Mouse (Mus musculus) lung, embryonic 14.5 days (tissue): ENCODE data around the gene Gtf2h3. TPM values are rescaled to one million over a fixed set of nuclear protein-coding genes. Genes with fewer than 3 reads are reported as not detected.
"Not testable (repeated sequence)": the region's sequence is repeated elsewhere in the genome, so short reads cannot be mapped to it uniquely, and the experiment has no call there.

Experiments
- ATAC-seq: fragments of 200-750 bp; cut with Nextera tagmentation; 2 replicates; pipeline ENCODE4 v1.8.0; 2017; ENCODE audit warnings: mild to moderate bottlenecking, moderate TSS enrichment, moderate library complexity; ENCODE audit not compliant: insufficient read depth
- DNase-seq: peaks from one replicate; pipeline ENCODE4 v3.0.0-alpha.2; 2015
- H3K27ac ChIP-seq: fragments of 300-500 bp; sonication (generic); 2 replicates; pipeline ENCODE4 v1.5.1; 2014; ENCODE audit warnings: low read depth, mild to moderate bottlenecking, moderate library complexity
- H3K27me3 ChIP-seq: fragments of 300-500 bp; sonication (generic); 2 replicates; pipeline ENCODE4 v1.6.1; 2014; ENCODE audit warnings: low read length, control low read depth; ENCODE audit not compliant: insufficient read depth
- H3K36me3 ChIP-seq: fragments of 300-500 bp; sonication (generic); 2 replicates; pipeline ENCODE4 v1.6.1; 2014; ENCODE audit warnings: control low read depth; ENCODE audit not compliant: insufficient read depth
- H3K4me1 ChIP-seq: fragments of 300-500 bp; sonication (generic); 2 replicates; pipeline ENCODE4 v1.6.1; 2014; ENCODE audit warnings: antibody characterized with exemption, control low read depth; ENCODE audit not compliant: insufficient read depth
- H3K4me2 ChIP-seq: fragments of 300-500 bp; sonication (generic); 2 replicates; pipeline ENCODE4 v1.6.1; 2014; ENCODE audit warnings: mild to moderate bottlenecking
- H3K4me3 ChIP-seq: fragments of 300-500 bp; sonication (generic); 2 replicates; pipeline ENCODE4 v1.5.1; 2014; ENCODE audit warnings: low read depth, low read length
- H3K9ac ChIP-seq: fragments of 300-500 bp; sonication (generic); 2 replicates; pipeline ENCODE4 v1.6.1; 2014
- H3K9me3 ChIP-seq: fragments of 300-500 bp; sonication (generic); 2 replicates; pipeline ENCODE4 v1.6.1; 2016; ENCODE audit warnings: low read depth, low read length, control low read depth
- CTCF ChIP-seq: IDR thresholded peaks from 2 replicates; pipeline ENCODE4 v1.5.1; 2016; ENCODE audit warnings: antibody characterized with exemption, low read depth
- WGBS: fragments of 180-500 bp; shearing (Covaris S2); extraction: QIAGEN DNeasy Blood & Tissue Kit; methylation state at CpG from one replicate; pipeline ENCODE4 v1.1.7; 2014; 5-methylcytosine and 5-hydroxymethylcytosine counted together
- polyA plus RNA-seq: library from polyadenylated mRNA; unstranded; fragments of >200 nt; fragmentation: Nextera tagmentation; extraction: Ambion mirVana; gene quantifications from 2 replicates; pipeline ENCODE4 v1.2.1, GENCODE M21; 2014

Gene Gtf2h3
- polyA plus RNA-seq, 1 experiment from 2014 or later: 71.0 TPM

DNA sequence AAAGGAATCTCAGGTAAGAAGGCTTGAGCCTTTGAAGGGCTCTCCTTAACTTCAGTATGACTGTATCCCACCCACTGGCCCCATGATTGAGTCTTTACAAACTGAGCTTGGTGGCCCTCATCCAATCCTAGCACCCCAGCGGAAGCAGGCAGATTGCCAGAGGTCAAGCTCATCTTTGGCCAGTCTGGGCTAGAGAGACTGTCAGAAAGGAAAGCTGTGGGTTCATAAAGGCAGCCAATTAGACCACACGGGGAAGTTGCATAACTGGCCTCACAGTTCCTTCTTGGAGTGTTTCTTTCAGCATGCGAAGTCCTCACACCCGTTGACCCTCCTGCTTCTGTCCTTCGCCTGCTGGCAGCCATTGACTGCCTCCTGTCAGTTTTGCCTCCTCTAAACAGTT, 3.6 kb downstream of the Gtf2h3 start:
- Histone ChIP-seq H3K27ac (no peak overlapping the region), H3K9me3 (no peaks in the 10 kb centered on the region), H3K36me3 (peaks cover 38% of the 10 kb centered on the region), H3K9ac (no peak overlapping the region), H3K4me3 (no peak overlapping the region), H3K4me2 (no peak overlapping the region), H3K4me1 (peaks cover 11% of the 10 kb centered on the region), H3K27me3 (no peaks in the 10 kb centered on the region)
- 68% methylated on average over 5 of the region's 5 CpGs for WGBS
- ATAC-seq: peak; percentile 33; the same call in 1 of the 2 replicates
- peak; percentile 85 for DNase-seq
- TF ChIP-seq CTCF: no peak

DNA sequence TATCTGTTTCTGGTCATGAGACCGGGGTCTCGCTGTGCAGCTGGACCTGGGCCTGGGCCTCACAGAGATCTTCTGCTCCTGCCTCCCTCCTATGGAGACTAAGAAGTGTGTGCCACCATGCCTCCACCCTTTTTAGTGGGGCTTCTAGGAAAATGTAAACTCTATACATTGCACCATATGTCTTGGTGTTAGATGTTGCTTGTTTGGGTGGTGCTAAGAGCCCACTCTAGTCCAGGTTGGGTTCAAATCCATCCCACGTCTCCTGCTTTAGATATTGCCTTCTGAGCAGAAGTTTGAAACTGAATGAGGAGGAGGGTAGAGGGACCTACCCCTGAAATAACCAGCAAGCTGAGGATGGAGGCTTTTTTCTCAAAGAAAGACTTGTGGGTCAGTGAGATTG, 13.8 kb downstream of the Gtf2h3 start:
- TF ChIP-seq CTCF: no peak
- H3K36me3 ChIP-seq: peaks cover 77% of the 10 kb centered on the region
- 94% methylated on average over 3 of the region's 3 CpGs for WGBS

DNA sequence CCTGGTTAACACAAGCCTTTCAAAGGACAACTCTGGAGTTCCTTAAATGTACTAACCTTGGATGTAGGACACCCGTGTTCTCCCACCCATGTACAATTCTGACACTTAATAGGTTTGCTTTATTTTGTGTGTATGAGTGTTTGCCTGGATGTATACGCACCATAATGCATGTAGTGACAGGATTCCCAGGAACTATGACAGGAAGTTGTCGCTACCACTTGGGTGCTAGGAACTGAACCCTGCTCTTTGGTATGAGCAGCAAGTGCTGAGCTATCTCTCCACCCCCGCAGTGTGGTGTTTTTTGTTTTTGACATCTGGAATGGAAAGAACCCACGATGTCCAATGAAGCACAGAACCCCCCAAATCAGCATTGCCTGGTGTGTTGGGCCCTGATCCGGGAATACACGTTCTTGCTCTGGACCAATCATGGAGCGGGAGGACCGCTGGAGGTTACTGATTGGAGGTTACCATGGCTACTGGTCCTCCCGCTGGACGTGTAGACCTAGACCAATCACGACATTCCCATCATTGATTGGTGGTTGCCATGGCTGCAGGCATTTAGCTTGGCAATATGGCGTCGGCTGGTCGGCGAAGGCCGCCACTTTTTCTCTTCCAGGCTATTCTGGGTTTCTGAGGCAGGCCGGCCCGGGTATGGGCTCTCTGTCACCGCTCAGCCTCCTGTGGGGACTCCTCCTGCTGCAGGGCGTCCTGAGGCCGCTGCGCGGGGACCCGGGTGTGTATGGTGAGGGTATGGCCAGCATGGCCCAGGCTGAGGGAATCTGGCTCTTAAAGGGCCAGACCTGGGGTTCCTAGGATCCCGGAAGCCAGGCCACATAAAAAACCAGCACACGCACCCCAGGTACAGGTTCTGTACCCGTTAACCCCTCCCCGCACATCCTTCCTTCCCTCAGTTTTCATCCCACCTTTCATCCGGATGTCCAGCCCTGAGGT, 19.6 kb downstream of the Gtf2h3 start:
- peak overlapping the region; percentile 91 for H3K4me2 ChIP-seq
- ATAC-seq (peak; percentile 100), DNase-seq (peak; percentile 99)
- no peak for TF ChIP-seq CTCF
- no peak overlapping the region for H3K27ac ChIP-seq
- peaks cover 31% of the 10 kb centered on the region for H3K36me3 ChIP-seq
- H3K9ac ChIP-seq: peak overlapping the region; percentile 51
- no peaks in the 10 kb centered on the region for H3K27me3 ChIP-seq
- no peaks in the 10 kb centered on the region for H3K4me1 ChIP-seq
- H3K9me3 ChIP-seq: no peaks in the 10 kb centered on the region
- H3K4me3 ChIP-seq: peak overlapping the region; percentile 69
- 7% methylated on average over 30 of the region's 30 CpGs for WGBS

More for the DNA sequence above, 13.8 kb downstream of the Gtf2h3 start:
- Histone ChIP-seq H3K4me2 (no peak overlapping the region), H3K27me3 (no peaks in the 10 kb centered on the region), H3K4me1 (no peaks in the 10 kb centered on the region), H3K9me3 (no peaks in the 10 kb centered on the region), H3K27ac (no peak overlapping the region), H3K4me3 (no peak overlapping the region), H3K9ac (no peak overlapping the region)
- DNase-seq (no peak), ATAC-seq (no peak)

DNA sequence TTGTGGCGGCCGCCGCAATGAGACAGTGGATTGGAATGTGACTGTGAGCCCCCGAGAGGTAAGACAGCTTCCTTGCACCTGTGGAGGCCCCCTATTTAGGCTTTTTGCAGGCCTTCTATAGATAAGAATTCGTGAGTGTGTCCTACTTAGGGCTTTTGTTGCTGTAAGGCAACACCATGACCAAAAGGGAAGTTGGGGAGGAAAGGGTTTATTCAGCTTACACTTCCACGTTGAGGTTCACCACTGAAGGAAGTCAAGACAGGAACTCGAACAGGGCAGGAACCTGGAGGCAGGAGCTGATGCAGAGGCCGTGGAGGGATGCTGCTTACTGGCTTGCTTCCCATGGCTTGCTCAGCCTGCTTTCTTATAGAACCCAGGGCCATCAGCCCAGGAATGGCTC, 20.8 kb downstream of the Gtf2h3 start:
- not testable (repeated sequence) for H3K9me3 ChIP-seq, ATAC-seq, H3K4me1 ChIP-seq, H3K4me2 ChIP-seq, DNase-seq, H3K4me3 ChIP-seq, H3K27me3 ChIP-seq, H3K9ac ChIP-seq, H3K27ac ChIP-seq
- H3K36me3 ChIP-seq: peaks cover 21% of the 10 kb centered on the region
- WGBS: 48% methylated on average over 8 of the region's 8 CpGs

DNA sequence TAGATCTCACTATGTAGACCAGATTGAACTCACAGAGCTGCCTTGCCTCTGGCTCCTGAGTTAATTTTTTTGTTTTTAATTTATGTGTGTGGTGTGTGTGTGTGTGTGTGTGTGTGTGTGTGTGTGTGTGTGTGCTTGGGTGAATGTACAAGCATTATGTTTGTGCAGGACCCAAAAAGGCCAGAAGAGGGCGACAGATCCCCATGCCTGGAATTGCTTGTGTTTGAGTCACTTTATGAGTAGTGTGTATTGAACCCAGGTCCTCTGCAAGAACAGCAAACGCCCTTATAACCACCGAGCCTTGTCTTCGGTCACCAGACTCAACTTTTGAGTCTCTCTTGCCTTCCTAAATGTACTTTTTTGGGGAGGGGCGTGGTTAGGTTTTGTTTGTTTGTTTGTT, 23.4 kb downstream of the Gtf2h3 start:
- TF ChIP-seq CTCF: peak; percentile 70
- H3K27ac ChIP-seq: no peak overlapping the region
- WGBS: 63% methylated on average over 5 of the region's 5 CpGs
- no peaks in the 10 kb centered on the region for H3K27me3 ChIP-seq
- no peaks in the 10 kb centered on the region for H3K36me3 ChIP-seq
- DNase-seq (peak; percentile 76), ATAC-seq (no peak)
- no peaks in the 10 kb centered on the region for H3K9me3 ChIP-seq
- no peak overlapping the region for H3K4me2 ChIP-seq
- H3K4me3 ChIP-seq: no peak overlapping the region
- no peaks in the 10 kb centered on the region for H3K4me1 ChIP-seq
- H3K9ac ChIP-seq: no peak overlapping the region

DNA sequence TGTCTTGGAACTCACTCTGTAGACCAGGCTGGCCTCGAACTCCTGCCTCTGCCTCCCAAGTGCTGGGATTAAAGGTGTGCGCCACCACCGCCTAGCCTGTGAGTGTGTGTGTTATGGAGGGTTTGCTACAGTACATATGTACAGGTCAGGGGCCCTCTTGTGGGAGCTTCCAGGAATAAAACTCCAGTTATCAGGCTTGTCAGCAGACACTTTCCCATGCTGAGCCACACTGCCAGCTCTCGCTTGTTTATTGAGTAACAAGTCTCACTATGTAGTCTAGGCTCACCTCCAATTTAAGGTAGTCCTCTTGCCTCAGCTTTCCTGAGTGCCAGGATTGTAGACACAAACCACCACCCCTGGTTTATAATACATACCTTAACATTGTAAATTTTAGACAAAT, 25.4 kb downstream of the Gtf2h3 start:
- Histone ChIP-seq H3K27ac (no peak overlapping the region), H3K9me3 (no peaks in the 10 kb centered on the region), H3K36me3 (no peaks in the 10 kb centered on the region), H3K4me2 (no peak overlapping the region), H3K9ac (no peak overlapping the region), H3K4me3 (no peak overlapping the region), H3K4me1 (no peaks in the 10 kb centered on the region), H3K27me3 (no peaks in the 10 kb centered on the region)
- 84% methylated on average over 4 of the region's 4 CpGs for WGBS
- no peak for ATAC-seq
- TF ChIP-seq CTCF: no peak
- no peak for DNase-seq

DNA sequence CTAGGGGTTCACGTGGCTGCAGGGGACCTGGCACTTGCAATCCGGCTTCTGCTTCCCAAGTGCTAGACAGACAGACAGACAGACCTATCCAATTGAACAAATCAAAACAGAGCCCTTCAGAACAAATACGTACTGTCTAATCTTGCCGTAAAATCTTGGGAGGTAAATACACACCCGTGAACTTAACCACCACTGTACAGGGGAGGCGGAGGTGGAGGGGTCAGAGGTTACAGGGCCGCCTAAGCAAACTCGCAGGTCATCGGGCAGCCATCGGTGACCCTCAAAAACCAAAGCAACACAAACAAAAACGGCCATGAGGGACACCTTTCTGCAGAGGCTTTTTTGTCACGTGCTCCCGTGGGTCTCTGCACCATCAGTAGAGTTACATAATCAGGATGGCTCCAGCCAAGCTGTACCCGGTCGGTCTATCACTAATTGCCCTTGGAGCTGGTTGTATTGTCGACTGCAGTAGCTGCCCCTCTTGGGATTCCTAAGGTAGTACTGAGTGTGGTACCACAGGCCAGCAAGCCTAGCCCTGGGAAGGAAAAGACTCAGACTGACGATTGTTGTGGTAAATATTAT, 26.2 kb downstream of the Gtf2h3 start:
- H3K9ac ChIP-seq: no peak overlapping the region
- ATAC-seq: no peak
- H3K4me1 ChIP-seq: no peaks in the 10 kb centered on the region

More for the DNA sequence above, 26.2 kb downstream of the Gtf2h3 start:
- TF ChIP-seq CTCF: no peak
- no peaks in the 10 kb centered on the region for H3K27me3 ChIP-seq
- no peak overlapping the region for H3K4me2 ChIP-seq
- DNase-seq: no peak
- no peaks in the 10 kb centered on the region for H3K36me3 ChIP-seq
- no peak overlapping the region for H3K27ac ChIP-seq
- WGBS: 74% methylated on average over 17 of the region's 17 CpGs
- no peak overlapping the region for H3K4me3 ChIP-seq
- no peaks in the 10 kb centered on the region for H3K9me3 ChIP-seq
